Mouse (Mus musculus) heart, embryonic 11.5 days (tissue): ENCODE data around the gene Rbck1. TPM values are rescaled to one million over a fixed set of nuclear protein-coding genes. Genes with fewer than 3 reads are reported as not detected.

Experiments used
- ATAC-seq: fragments of 200-750 bp; cut with Nextera tagmentation; replicated peaks from 2 replicates; pipeline ENCODE4 v1.8.0; 2017; ENCODE audit warnings: moderate library complexity; ENCODE audit not compliant: insufficient number of reproducible peaks, low FRiP score, low TSS enrichment
- H3K27ac ChIP-seq: fragments of 300-500 bp; sonication (generic); 2 replicates; pipeline ENCODE4 v1.5.1; 2014; ENCODE audit warnings: mild to moderate bottlenecking, low read depth, low read length
- H3K27me3 ChIP-seq: fragments of 300-500 bp; sonication (generic); 2 replicates; pipeline ENCODE4 v1.6.1; 2014; ENCODE audit warnings: mild to moderate bottlenecking, low read length, mixed read lengths; ENCODE audit not compliant: control insufficient read depth, insufficient read depth
- H3K36me3 ChIP-seq: fragments of 300-500 bp; sonication (generic); 2 replicates; pipeline ENCODE4 v1.6.1; 2014; ENCODE audit warnings: mild to moderate bottlenecking, low read length, moderate library complexity, mixed read lengths; ENCODE audit not compliant: control insufficient read depth, insufficient read depth
- H3K4me1 ChIP-seq: fragments of 300-500 bp; sonication (generic); 2 replicates; pipeline ENCODE4 v1.6.1; 2014; ENCODE audit warnings: low read length; ENCODE audit not compliant: control insufficient read depth, insufficient read depth
- H3K4me2 ChIP-seq: fragments of 300-500 bp; sonication (generic); 2 replicates; pipeline ENCODE4 v1.6.1; 2014; ENCODE audit warnings: mild to moderate bottlenecking, moderate library complexity
- H3K4me3 ChIP-seq: fragments of 300-500 bp; sonication (generic); 2 replicates; pipeline ENCODE4 v1.5.1; 2014; ENCODE audit warnings: low read depth, low read length
- H3K9ac ChIP-seq: fragments of 300-500 bp; sonication (generic); 2 replicates; pipeline ENCODE4 v1.6.1; 2014; ENCODE audit warnings: mild to moderate bottlenecking, low read depth, low read length, moderate library complexity
- H3K9me3 ChIP-seq: fragments of 300-500 bp; sonication (generic); replicated peaks from 2 replicates; pipeline ENCODE4 v1.6.1; 2016; ENCODE audit warnings: low read length; ENCODE audit not compliant: control insufficient read depth
- WGBS: fragments of 180-500 bp; shearing (Covaris S2); extraction: QIAGEN DNeasy Blood & Tissue Kit; methylation state at CpG from one replicate; pipeline ENCODE4 v1.1.7; 2014; ENCODE audit not compliant: insufficient replicate concordance; 5-methylcytosine and 5-hydroxymethylcytosine counted together
- polyA plus RNA-seq: library from polyadenylated mRNA; unstranded; fragments of >200 nt; fragmentation: Nextera tagmentation; extraction: Ambion mirVana; gene quantifications from 2 replicates; pipeline ENCODE4 v1.2.1, GENCODE M21; 2014

The Rbck1 gene
- polyA plus RNA-seq, 1 experiment from 2014 or later: 62.6 TPM

DNA sequence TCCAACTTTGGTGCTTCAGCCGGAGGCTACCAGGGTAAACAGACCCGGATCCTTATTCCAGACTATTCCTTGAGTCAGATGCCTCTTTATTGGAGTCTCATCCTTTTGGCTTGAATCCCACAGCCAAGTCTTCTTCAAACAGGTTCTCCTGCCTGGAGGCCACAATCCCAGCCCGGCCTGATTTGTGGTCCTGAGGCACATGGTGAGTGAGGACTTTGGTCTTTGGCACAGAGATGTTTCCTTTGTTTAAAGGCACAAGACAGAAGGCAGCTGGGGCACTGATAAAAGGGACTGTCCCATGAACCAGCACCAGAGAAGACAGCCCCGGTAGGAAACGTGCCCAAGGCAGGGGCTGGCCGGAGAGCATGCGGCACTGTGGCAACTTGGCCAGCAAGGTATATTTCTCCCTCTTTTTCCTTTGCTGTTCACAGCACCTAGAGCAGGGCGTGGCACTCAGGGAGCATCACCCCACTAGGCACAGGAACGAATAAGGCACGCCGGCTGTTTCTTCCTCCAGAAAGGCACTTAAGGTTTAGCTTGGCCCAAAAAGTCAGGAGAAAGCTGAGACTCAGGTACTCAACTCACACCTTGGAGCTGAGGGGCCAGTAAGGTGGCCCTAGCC is 5.2 kb upstream of the Rbck1 start:
- no peak for ATAC-seq
- Histone ChIP-seq H3K9me3 (no peaks in the 10 kb centered on the region), H3K4me2 (no peak overlapping the region), H3K36me3 (no peaks in the 10 kb centered on the region), H3K27me3 (no peaks in the 10 kb centered on the region), H3K4me1 (no peaks in the 10 kb centered on the region), H3K9ac (no peak overlapping the region), H3K4me3 (no peak overlapping the region), H3K27ac (no peak overlapping the region)
- 89% methylated on average over 11 of the region's 11 CpGs for WGBS

DNA sequence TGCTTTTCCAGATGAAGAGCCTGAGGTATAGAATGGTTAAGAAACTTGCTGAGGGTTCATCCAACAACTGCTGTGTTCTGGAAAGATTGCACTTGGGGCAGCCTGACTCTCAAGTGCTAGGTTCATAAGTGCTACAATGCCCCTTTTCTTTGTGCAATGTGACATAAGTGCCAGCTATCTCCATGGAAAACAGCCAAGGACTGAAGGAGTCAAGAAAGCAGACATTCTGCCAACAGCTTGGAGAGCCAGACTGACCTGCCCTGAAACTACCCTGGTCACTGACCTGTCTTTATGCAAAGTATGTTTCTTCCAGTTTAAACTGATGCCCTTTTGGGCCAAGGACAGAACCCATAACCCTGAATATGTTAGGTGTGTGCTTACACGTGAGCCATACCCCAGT is 4.4 kb upstream of the Rbck1 start:
- Histone ChIP-seq H3K27me3 (no peaks in the 10 kb centered on the region), H3K9me3 (no peaks in the 10 kb centered on the region), H3K27ac (no peak overlapping the region), H3K4me1 (no peaks in the 10 kb centered on the region), H3K36me3 (no peaks in the 10 kb centered on the region), H3K4me3 (no peak overlapping the region), H3K9ac (no peak overlapping the region), H3K4me2 (no peak overlapping the region)
- 66% methylated on average over 1 of the region's 1 CpGs for WGBS
- ATAC-seq: no peak

DNA sequence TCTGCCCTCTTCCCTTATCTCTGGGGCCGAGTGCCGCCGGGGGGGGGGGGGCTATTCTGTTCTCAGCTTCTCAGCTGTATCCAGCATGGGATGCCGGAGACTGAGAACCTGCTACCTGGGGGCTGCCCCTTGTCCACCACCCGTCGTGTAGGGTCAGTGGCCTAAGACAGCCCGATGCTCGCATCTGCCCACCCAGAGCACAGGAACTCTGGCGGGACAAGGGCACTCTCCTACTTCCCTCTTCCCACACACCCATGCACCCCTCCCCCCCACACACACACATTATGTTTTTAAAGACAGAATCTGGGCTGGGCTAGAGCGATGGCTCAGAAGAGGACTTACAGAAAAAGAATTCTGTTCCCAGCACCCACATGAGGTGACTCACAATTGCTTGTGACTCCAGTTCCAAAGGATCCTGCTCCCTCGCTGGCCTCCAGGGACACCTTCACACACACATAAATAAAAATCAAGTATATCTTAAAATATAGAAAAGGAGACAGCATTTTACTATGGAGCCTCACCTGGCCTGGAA is 2.9 kb upstream of the Rbck1 start:
- no peak for ATAC-seq
- peaks cover 11% of the 10 kb centered on the region for H3K4me1 ChIP-seq
- H3K9me3 ChIP-seq: no peaks in the 10 kb centered on the region
- H3K4me3 ChIP-seq: no peak overlapping the region
- H3K4me2 ChIP-seq: no peak overlapping the region
- 34% methylated on average over 10 of the region's 11 CpGs for WGBS
- no peaks in the 10 kb centered on the region for H3K36me3 ChIP-seq
- H3K9ac ChIP-seq: no peak overlapping the region
- H3K27me3 ChIP-seq: no peaks in the 10 kb centered on the region
- H3K27ac ChIP-seq: no peak overlapping the region

DNA sequence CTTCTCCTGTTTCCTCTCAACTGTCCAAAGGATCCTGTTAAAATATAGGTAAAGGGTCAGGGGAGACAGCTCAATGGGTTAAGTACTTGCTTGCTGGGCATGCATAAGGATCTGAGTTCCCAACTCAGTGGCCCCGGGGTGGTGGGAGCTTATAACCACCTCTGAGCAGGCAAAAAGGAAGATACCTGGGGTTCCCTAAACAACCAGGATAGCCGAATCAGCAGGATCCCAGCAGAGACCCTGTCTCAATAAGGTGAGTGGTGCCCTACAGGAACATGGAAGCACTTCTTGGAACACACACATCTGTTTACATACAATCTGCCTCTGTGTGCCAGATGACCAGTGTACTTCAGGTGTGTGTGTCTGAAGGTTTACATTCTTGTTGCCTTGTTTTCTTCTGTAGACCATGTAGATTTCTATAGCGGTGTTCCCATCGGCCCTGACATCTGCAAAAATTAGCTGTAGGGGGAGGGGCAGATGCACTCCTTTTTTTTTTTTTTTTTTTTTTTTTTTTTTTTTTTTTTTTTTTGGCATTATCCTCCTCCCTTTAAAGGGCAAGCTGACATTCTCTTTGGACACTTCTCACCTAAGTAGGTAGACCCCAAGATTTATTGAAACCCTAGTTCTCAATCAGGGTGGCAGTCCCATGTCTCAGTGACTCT is 1.0 kb upstream of the Rbck1 start:
- Histone ChIP-seq H3K4me3 (no peak overlapping the region), H3K9ac (no peak overlapping the region), H3K4me1 (peaks cover 11% of the 10 kb centered on the region), H3K4me2 (no peak overlapping the region), H3K27me3 (no peaks in the 10 kb centered on the region), H3K36me3 (no peaks in the 10 kb centered on the region), H3K9me3 (no peaks in the 10 kb centered on the region), H3K27ac (no peak overlapping the region)
- no peak for ATAC-seq
- WGBS: 71% methylated on average over 4 of the region's 4 CpGs

- Histone ChIP-seq H3K4me1 (peaks cover 11% of the 10 kb centered on the region), H3K4me2 (peak overlapping the region; percentile 94), H3K27me3 (no peaks in the 10 kb centered on the region), H3K36me3 (peaks cover 4% of the 10 kb centered on the region), H3K9me3 (no peaks in the 10 kb centered on the region), H3K4me3 (peak overlapping the region; percentile 74), H3K9ac (peak overlapping the region; percentile 89), H3K27ac (no peak overlapping the region)
- WGBS: 45% methylated on average over 7 of the region's 7 CpGs
- no peak for ATAC-seq
Observed at GRCm38 (mm10) chr2:152330858-152331423, 1.5 kb downstream of the Rbck1 start.

DNA sequence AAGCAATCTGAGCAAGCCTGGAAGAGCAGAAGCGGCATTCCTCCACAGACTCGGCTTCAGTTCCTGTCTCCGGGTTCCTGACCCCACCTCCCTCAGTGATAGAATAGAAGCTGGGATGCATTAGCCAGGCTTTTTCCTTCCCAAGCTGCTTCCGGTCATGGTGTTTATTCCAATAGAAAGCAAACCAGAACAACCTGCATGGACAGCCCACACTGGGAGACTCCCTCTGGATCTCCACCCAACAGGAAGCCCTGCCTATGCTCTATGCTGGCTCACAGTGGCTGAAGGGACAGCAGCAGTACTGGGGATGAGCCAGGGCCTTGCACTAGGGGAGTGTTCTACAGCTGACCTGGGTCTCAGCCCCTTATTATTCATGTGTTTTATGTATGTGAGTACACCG is 4.5 kb downstream of the Rbck1 start:
- Histone ChIP-seq H3K9ac (no peak overlapping the region), H3K36me3 (peaks cover 20% of the 10 kb centered on the region), H3K27ac (no peak overlapping the region), H3K27me3 (no peaks in the 10 kb centered on the region), H3K4me3 (no peak overlapping the region), H3K4me2 (no peak overlapping the region), H3K4me1 (peaks cover 11% of the 10 kb centered on the region), H3K9me3 (no peaks in the 10 kb centered on the region)
- no peak for ATAC-seq
- WGBS: 66% methylated on average over 5 of the region's 5 CpGs

- WGBS: 88% methylated on average over 8 of the region's 8 CpGs
- Histone ChIP-seq H3K4me2 (no peak overlapping the region), H3K27ac (no peak overlapping the region), H3K4me3 (no peak overlapping the region), H3K9ac (no peak overlapping the region), H3K27me3 (no peaks in the 10 kb centered on the region), H3K9me3 (no peaks in the 10 kb centered on the region), H3K36me3 (peaks cover 24% of the 10 kb centered on the region), H3K4me1 (peaks cover 11% of the 10 kb centered on the region)
- ATAC-seq: no peak
Observed at GRCm38 (mm10) chr2:152326654-152327053, 5.8 kb downstream of the Rbck1 start.

GRCm38 (mm10) chr2:152326157-152326556 is 6.3 kb downstream of the Rbck1 start:
- peaks cover 7% of the 10 kb centered on the region for H3K4me1 ChIP-seq
- no peak overlapping the region for H3K4me2 ChIP-seq
- H3K27ac ChIP-seq: no peak overlapping the region
- WGBS: 82% methylated on average over 13 of the region's 13 CpGs
- no peaks in the 10 kb centered on the region for H3K9me3 ChIP-seq
- no peak overlapping the region for H3K4me3 ChIP-seq
- H3K9ac ChIP-seq: no peak overlapping the region
- H3K36me3 ChIP-seq: peaks cover 24% of the 10 kb centered on the region
- no peaks in the 10 kb centered on the region for H3K27me3 ChIP-seq
- ATAC-seq: no peak
